Mouse (Mus musculus) spleen, postnatal 10 days (tissue): Measurements from ENCODE around the gene Trnp1.

ENCODE experiments used
- DNase-seq, 2 experiments: peaks; one replicate each; pipeline ENCODE4 v3.0.0; 2021 to 2022; ENCODE audit warnings: low spot score in 2 of 2

Gene Trnp1

GRCm38 (mm10) chr4:133494867-133495266 lies 3.5 kb downstream of the Trnp1 start:
- no peak for DNase-seq

- DNase-seq = peak; percentile 83 to 92
Measured at GRCm38 (mm10) chr4:133494432-133494831, 3.9 kb downstream of the Trnp1 start.

GRCm38 (mm10) chr4:133493895-133494294 lies 4.5 kb downstream of the Trnp1 start:
- no peak for DNase-seq

GRCm38 (mm10) chr4:133491800-133492199 lies 6.5 kb downstream of the Trnp1 start:
- DNase-seq = no peak

GRCm38 (mm10) chr4:133489489-133490245 lies 8.7 kb downstream of the Trnp1 start:
- no peak for DNase-seq

- no peak for DNase-seq
Measured at GRCm38 (mm10) chr4:133488619-133489392, 9.5 kb downstream of the Trnp1 start.

- no peak for DNase-seq
Measured at GRCm38 (mm10) chr4:133486673-133487357, 11.5 kb downstream of the Trnp1 start.

- no peak for DNase-seq
Measured at GRCm38 (mm10) chr4:133485691-133486425, 12.5 kb downstream of the Trnp1 start.

- DNase-seq = no peak
Measured at GRCm38 (mm10) chr4:133484266-133485025, 13.9 kb downstream of the Trnp1 start.

- DNase-seq = no peak
Measured at GRCm38 (mm10) chr4:133482479-133482878, 15.9 kb downstream of the Trnp1 start.

- no peak for DNase-seq
Measured at GRCm38 (mm10) chr4:133481488-133481887, 16.9 kb downstream of the Trnp1 start.

- no peak for DNase-seq
Measured at GRCm38 (mm10) chr4:133480754-133481153, 17.6 kb downstream of the Trnp1 start.

- no peak for DNase-seq
Measured at GRCm38 (mm10) chr4:133480185-133480537, 18.2 kb downstream of the Trnp1 start.

GRCm38 (mm10) chr4:133479458-133480184 lies 18.7 kb downstream of the Trnp1 start, which contains the start of gene Tent5b:
Gene Tent5b (plus strand): TSS chr4:133480132.
- peak; percentile 87 to 93 for DNase-seq

GRCm38 (mm10) chr4:133473833-133474232 lies 24.5 kb downstream of the Trnp1 start:
- no peak for DNase-seq

- no peak for DNase-seq
Measured at GRCm38 (mm10) chr4:133471135-133471821, 27.1 kb downstream of the Trnp1 start.

- no peak for DNase-seq
Measured at GRCm38 (mm10) chr4:133469122-133469521, 29.2 kb downstream of the Trnp1 start.

GRCm38 (mm10) chr4:133468080-133468479 lies 30.3 kb downstream of the Trnp1 start:
- DNase-seq = peak; percentile 28 to 67

GRCm38 (mm10) chr4:133463184-133463583 lies 35.2 kb downstream of the Trnp1 start:
- DNase-seq = no peak

GRCm38 (mm10) chr4:133461362-133461761 lies 37.0 kb downstream of the Trnp1 start:
- DNase-seq = no peak
